Mouse (Mus musculus): Measurements from ENCODE around the gene Psmd1. TPM values are rescaled to one million over a fixed set of nuclear protein-coding genes. Genes with fewer than 3 reads are reported as not detected.

The Psmd1 gene
- total and polyA plus RNA-seq, 2 experiments from 2014 or later, result 91.5 to 195 TPM

DNA sequence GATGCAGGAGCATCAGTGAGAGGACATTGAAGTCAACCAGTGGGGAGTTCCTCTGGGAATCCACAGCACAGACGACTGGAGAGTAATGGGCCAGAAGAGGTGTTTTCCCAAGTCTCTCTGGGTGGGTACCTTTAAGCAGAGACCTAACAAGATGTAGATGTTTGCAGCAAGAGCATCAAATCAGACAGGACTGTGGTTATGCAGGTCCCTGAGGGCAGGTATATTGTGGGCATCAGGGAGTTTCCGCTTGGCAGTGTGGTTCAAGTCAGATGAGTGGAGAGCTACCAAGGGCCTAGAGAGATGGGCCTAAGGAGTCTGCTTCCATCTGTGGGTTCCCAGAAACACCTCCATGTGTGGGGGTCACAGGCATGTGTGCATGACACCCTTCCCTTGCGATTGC is 91.9 kb downstream of the Psmd1 start:
- Histone ChIP-seq H3K27me3 (ENCODE audit: insufficient read depth, low read length) (no peaks in the 10 kb centered on the region), H3K9ac (replicated peaks; ENCODE audit: low read length, poor library complexity, severe bottlenecking) (no peak overlapping the region), H3K4me1 (ENCODE audit: insufficient read depth, low read length) (peaks cover 12% of the 10 kb centered on the region), H3K4me2 (ENCODE audit: low read depth, low read length, poor library complexity, severe bottlenecking) (no peak overlapping the region), H3K9me3 (ENCODE audit: low read length) (no peaks in the 10 kb centered on the region), H3K36me3 (ENCODE audit: insufficient read depth, low read length) (peaks cover 22% of the 10 kb centered on the region), H3K4me3 (ENCODE audit: low read depth, low read length) (no peak overlapping the region), H3K27ac (ENCODE audit: low read depth, low read length) (no peak overlapping the region)
- DNase-seq (ENCODE audit: low spot score) (no peak), ATAC-seq (ENCODE audit: low FRiP score) (no peak)
- no peak for TF ChIP-seq CTCF (IDR thresholded peaks at IDR 0.05)
- 83% methylated on average over 3 of the region's 3 CpGs for WGBS

DNA sequence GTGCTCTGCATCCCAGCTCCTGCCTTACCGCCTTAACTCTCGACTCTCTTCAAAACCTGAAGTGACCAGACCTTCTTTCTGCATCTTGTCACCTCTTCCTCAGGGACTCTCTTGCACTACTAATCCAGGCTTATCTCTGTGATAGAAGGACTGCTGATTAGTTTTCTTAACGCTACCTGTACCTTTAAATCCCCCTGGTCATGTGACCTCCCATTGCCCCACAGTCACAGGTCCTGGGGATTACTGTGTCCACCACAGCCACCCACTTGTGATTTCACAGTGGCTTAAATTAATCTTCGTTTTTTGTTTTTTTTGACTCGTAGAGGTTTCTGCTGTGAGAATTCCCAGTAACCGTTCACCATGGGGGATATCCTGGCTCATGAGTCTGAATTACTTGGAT is 92.4 kb downstream of the Psmd1 start:
- no peak for TF ChIP-seq CTCF (IDR thresholded peaks at IDR 0.05)
- H3K9ac ChIP-seq (replicated peaks; ENCODE audit: low read length, poor library complexity, severe bottlenecking), result no peak overlapping the region
- H3K27me3 ChIP-seq (ENCODE audit: insufficient read depth, low read length), result no peaks in the 10 kb centered on the region
- DNase-seq (ENCODE audit: low spot score) (no peak), ATAC-seq (ENCODE audit: low FRiP score) (no peak)
- no peak overlapping the region for H3K4me3 ChIP-seq (ENCODE audit: low read depth, low read length)
- H3K27ac ChIP-seq (ENCODE audit: low read depth, low read length), result no peak overlapping the region
- no peaks in the 10 kb centered on the region for H3K9me3 ChIP-seq (ENCODE audit: low read length)
- H3K4me1 ChIP-seq (ENCODE audit: insufficient read depth, low read length), result peaks cover 12% of the 10 kb centered on the region
- 82% methylated on average over 6 of the region's 6 CpGs for WGBS
- H3K36me3 ChIP-seq (ENCODE audit: insufficient read depth, low read length), result peaks cover 26% of the 10 kb centered on the region
- no peak overlapping the region for H3K4me2 ChIP-seq (ENCODE audit: low read depth, low read length, poor library complexity, severe bottlenecking)

DNA sequence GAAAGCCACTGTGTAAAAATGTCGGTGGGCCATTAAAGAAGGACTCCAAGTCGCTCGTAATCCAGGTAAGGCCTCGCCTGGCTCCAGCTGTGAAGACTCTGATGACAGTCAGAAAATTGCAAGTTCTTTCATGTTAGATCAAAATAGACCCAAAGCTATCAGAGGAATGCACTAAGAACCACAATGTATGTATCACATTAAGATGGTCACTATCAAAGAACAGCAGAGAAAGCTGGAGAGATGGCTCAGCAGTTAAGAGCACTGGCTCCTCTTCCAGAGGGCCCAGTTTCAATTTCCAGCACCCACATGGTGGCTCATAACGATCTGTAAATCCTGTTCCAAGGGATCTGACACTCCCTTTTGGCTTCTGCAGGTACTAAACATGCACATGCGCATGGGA is 95.9 kb downstream of the Psmd1 start:
- H3K9me3 ChIP-seq (ENCODE audit: low read length), result no peaks in the 10 kb centered on the region
- TF ChIP-seq CTCF (IDR thresholded peaks at IDR 0.05), result no peak
- no peak overlapping the region for H3K9ac ChIP-seq (replicated peaks; ENCODE audit: low read length, poor library complexity, severe bottlenecking)
- H3K4me2 ChIP-seq (ENCODE audit: low read depth, low read length, poor library complexity, severe bottlenecking), result no peak overlapping the region
- no peaks in the 10 kb centered on the region for H3K27me3 ChIP-seq (ENCODE audit: insufficient read depth, low read length)
- H3K27ac ChIP-seq (ENCODE audit: low read depth, low read length), result no peak overlapping the region
- H3K4me1 ChIP-seq (ENCODE audit: insufficient read depth, low read length), result peaks cover 9% of the 10 kb centered on the region; the same call in 1 of the 2 replicates
- no peak overlapping the region for H3K4me3 ChIP-seq (ENCODE audit: low read depth, low read length)
- WGBS, result 94% methylated on average over 6 of the region's 6 CpGs
- H3K36me3 ChIP-seq (ENCODE audit: insufficient read depth, low read length), result peaks cover 48% of the 10 kb centered on the region
- DNase-seq (ENCODE audit: low spot score), result no peak
- ATAC-seq (ENCODE audit: low FRiP score), result no peak

DNA sequence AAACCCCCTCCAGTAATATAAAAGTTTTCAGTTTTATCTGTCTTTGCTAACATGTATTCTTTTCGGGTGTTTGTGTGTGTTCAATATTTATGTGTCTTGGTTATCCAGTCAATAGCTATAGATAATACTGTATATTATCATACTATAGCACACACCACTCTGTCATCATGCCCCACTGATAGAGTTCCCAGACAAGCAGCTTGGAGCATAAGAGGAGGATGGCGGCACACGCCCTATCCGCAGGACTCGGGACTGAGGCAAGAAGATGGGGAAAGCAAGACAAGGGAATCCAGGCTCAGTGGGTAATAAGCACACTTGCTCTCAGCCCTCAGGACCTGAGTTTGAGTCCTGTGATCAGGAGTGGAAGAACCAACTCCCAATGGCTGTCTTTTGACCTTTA is 96.3 kb downstream of the Psmd1 start:
- Histone ChIP-seq H3K27ac (ENCODE audit: low read depth, low read length) (no peak overlapping the region), H3K4me1 (ENCODE audit: insufficient read depth, low read length) (peaks cover 5% of the 10 kb centered on the region; the same call in 1 of the 2 replicates), H3K9ac (replicated peaks; ENCODE audit: low read length, poor library complexity, severe bottlenecking) (no peak overlapping the region), H3K27me3 (ENCODE audit: insufficient read depth, low read length) (no peaks in the 10 kb centered on the region), H3K4me3 (ENCODE audit: low read depth, low read length) (no peak overlapping the region), H3K9me3 (ENCODE audit: low read length) (no peaks in the 10 kb centered on the region), H3K36me3 (ENCODE audit: insufficient read depth, low read length) (peaks cover 52% of the 10 kb centered on the region), H3K4me2 (ENCODE audit: low read depth, low read length, poor library complexity, severe bottlenecking) (no peak overlapping the region)
- WGBS, result 95% methylated on average over 5 of the region's 5 CpGs
- no peak for ATAC-seq (ENCODE audit: low FRiP score)
- TF ChIP-seq CTCF (IDR thresholded peaks at IDR 0.05), result no peak
- no peak for DNase-seq (ENCODE audit: low spot score)

DNA sequence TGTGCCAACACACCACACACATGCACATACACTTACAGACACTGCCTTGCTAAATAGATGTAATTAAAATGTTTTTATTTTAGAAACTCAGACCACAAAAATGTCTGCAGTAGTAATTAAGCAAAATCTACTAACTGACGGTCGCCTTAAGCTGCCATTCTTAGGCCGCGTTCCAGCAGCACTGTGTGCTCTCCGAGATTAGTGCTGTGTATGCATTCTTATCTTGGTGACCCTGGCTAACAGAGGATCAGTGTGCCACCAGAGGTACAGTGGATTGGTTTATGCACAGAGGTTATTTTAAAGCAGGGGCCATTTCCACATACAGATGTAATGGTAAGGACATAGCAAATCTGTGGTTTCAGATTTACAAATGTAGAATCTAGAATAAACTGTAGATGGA is 96.9 kb downstream of the Psmd1 start:
- H3K36me3 ChIP-seq (ENCODE audit: insufficient read depth, low read length), result peaks cover 55% of the 10 kb centered on the region
- WGBS, result 96% methylated on average over 5 of the region's 5 CpGs

DNA sequence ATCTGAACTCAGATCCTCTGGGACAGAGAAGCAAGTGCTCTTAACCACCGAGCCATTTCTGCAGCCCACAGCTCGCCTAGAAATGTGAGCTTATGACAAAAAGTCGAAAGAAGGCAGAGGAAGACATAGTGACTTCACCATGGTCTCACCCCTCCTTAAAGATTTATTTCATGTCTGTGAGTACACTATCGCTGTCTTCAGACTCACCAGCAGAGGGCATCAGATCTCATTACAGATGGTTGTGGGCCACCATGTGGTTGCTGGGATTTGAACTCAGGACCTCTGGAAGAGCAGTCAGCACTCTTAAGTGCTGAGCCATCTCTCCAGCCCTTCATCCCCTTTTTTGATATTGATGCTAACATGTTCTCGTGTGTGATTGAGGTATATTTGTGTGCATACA is 110.4 kb downstream of the Psmd1 start:
- peak; percentile 43 for TF ChIP-seq CTCF (IDR thresholded peaks at IDR 0.05)
- Histone ChIP-seq H3K4me1 (ENCODE audit: insufficient read depth, low read length) (no peaks in the 10 kb centered on the region), H3K9ac (replicated peaks; ENCODE audit: low read length, poor library complexity, severe bottlenecking) (no peak overlapping the region), H3K36me3 (ENCODE audit: insufficient read depth, low read length) (peaks cover 57% of the 10 kb centered on the region), H3K27me3 (ENCODE audit: insufficient read depth, low read length) (no peaks in the 10 kb centered on the region), H3K27ac (ENCODE audit: low read depth, low read length) (no peak overlapping the region), H3K9me3 (ENCODE audit: low read length) (no peaks in the 10 kb centered on the region), H3K4me3 (ENCODE audit: low read depth, low read length) (no peak overlapping the region), H3K4me2 (ENCODE audit: low read depth, low read length, poor library complexity, severe bottlenecking) (no peak overlapping the region)
- WGBS, result 94% methylated on average over 5 of the region's 5 CpGs
- no peak for DNase-seq (ENCODE audit: low spot score)
- ATAC-seq (ENCODE audit: low FRiP score), result no peak

More for the DNA sequence above, 96.9 kb downstream of the Psmd1 start:
- Histone ChIP-seq H3K27ac (ENCODE audit: low read depth, low read length) (no peak overlapping the region), H3K9me3 (ENCODE audit: low read length) (no peaks in the 10 kb centered on the region), H3K4me1 (ENCODE audit: insufficient read depth, low read length) (no peaks in the 10 kb centered on the region), H3K4me3 (ENCODE audit: low read depth, low read length) (no peak overlapping the region), H3K4me2 (ENCODE audit: low read depth, low read length, poor library complexity, severe bottlenecking) (no peak overlapping the region), H3K9ac (replicated peaks; ENCODE audit: low read length, poor library complexity, severe bottlenecking) (no peak overlapping the region), H3K27me3 (ENCODE audit: insufficient read depth, low read length) (no peaks in the 10 kb centered on the region)
- DNase-seq (ENCODE audit: low spot score) (no peak), ATAC-seq (ENCODE audit: low FRiP score) (no peak)
- TF ChIP-seq CTCF (IDR thresholded peaks at IDR 0.05), result no peak

Data from midbrain, postnatal 0 days (tissue).